ENCODE assay signal across 16 mouse cellular contexts in the genomic region with DNA sequence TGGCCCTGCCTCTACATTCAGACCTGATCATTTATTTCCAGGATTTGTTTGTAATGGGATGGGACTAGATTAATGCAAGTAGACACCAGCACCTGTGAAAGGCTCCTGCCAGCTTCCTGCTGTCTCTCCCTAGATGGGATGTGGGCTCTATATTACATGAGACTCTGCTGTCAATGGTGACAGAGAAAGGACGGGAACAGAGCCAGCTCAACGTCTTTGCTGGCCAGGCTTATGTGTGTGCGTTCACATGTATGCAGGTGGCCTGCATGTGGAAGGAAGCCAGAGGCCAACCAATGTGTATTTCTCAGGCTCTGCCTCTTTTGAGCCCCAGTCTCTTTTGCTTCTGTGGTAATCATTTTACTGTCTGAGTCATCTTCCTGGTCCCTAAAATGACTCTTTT.
"Had no signal": no experiment of that assay in that cellular context is flagged by ENCODE, and none has a peak within 500 bp of the region (broad histone marks: within the 10 kb centered on the region; RNA-seq: fewer than 3 reads in every experiment).

No protein-coding gene starts in this region.

- DNase-seq: kidney, postnatal 14 days; liver; liver, embryonic 13.5 days; liver, postnatal 0 days; lung, postnatal 14 days; right cerebral cortex, postnatal 14 days; thymus, adult 2 months; thymus, postnatal 25 days had no signal

- H3K27me3 ChIP-seq: kidney, embryonic 15.5 days; limb, embryonic 12.5 days; liver, embryonic 13.5 days; lung, embryonic 15.5 days; megakaryocyte, embryonic 14.5 days; stomach, embryonic 15.5 days had no signal

- H3K4me3 ChIP-seq: kidney, embryonic 15.5 days; limb, embryonic 12.5 days; liver, embryonic 13.5 days; lung, embryonic 15.5 days; stomach, embryonic 15.5 days had no signal

- H3K4me2 ChIP-seq: kidney, embryonic 15.5 days; limb, embryonic 12.5 days; liver, embryonic 13.5 days; lung, embryonic 15.5 days; midbrain, embryonic 11.5 days; stomach, embryonic 15.5 days had no signal

- H3K9ac ChIP-seq: kidney, embryonic 15.5 days; limb, embryonic 12.5 days; liver, embryonic 13.5 days; liver, postnatal 0 days; lung, embryonic 15.5 days; stomach, embryonic 15.5 days had no signal

- ATAC-seq: liver, postnatal 0 days; midbrain, embryonic 16.5 days had no signal

- H3K27ac ChIP-seq: kidney, embryonic 15.5 days; limb, embryonic 12.5 days; liver, embryonic 13.5 days; lung, embryonic 15.5 days; macrophage; stomach, embryonic 15.5 days had no signal

- H3K9me3 ChIP-seq: kidney, embryonic 15.5 days; limb, embryonic 12.5 days; liver, embryonic 13.5 days; lung, embryonic 15.5 days; megakaryocyte, embryonic 14.5 days; stomach, embryonic 15.5 days had no signal
